Mouse (Mus musculus) embryonic facial prominence, embryonic 11.5 days (tissue): ENCODE measurements around the gene B3gnt6. TPM values are rescaled to one million over a fixed set of nuclear protein-coding genes. Genes with fewer than 3 reads are reported as not detected.
A peak's percentile ranks its signal among the peaks of the same experiment; 100 is the strongest.

Experiments
- ATAC-seq: fragments of 200-750 bp; cut with Nextera tagmentation; replicated peaks from 2 replicates; pipeline ENCODE4 v1.8.0; 2017; ENCODE audit warnings: low read depth; ENCODE audit not compliant: insufficient number of reproducible peaks, low FRiP score, low TSS enrichment
- DNase-seq: peaks from one replicate; pipeline ENCODE4 v3.0.0-alpha.2; 2015; ENCODE audit warnings: low spot score
- H3K27ac ChIP-seq: fragments of 300-500 bp; sonication (generic); replicated peaks from 2 replicates; pipeline ENCODE4 v1.5.1; 2014; ENCODE audit warnings: mild to moderate bottlenecking, low read depth, low read length, control low read depth
- H3K27me3 ChIP-seq: fragments of 300-500 bp; sonication (generic); 2 replicates; pipeline ENCODE4 v1.6.1; 2014; ENCODE audit warnings: mild to moderate bottlenecking, low read length, moderate library complexity, mixed read lengths; ENCODE audit not compliant: control insufficient read depth, insufficient read depth
- H3K36me3 ChIP-seq: fragments of 300-500 bp; sonication (generic); replicated peaks from 2 replicates; pipeline ENCODE4 v1.6.1; 2014; ENCODE audit warnings: low read depth, mild to moderate bottlenecking, low read length, moderate library complexity, mixed read lengths; ENCODE audit not compliant: control insufficient read depth, insufficient read depth
- H3K4me1 ChIP-seq: fragments of 300-500 bp; sonication (generic); 2 replicates; pipeline ENCODE4 v1.6.1; 2014; ENCODE audit warnings: low read length, mixed read lengths; ENCODE audit not compliant: control insufficient read depth, insufficient read depth
- H3K4me2 ChIP-seq: fragments of 300-500 bp; sonication (generic); 2 replicates; pipeline ENCODE4 v1.6.1; 2014; ENCODE audit warnings: low read depth, mild to moderate bottlenecking, control low read depth, low read length, moderate library complexity
- H3K4me3 ChIP-seq: fragments of 300-500 bp; sonication (generic); 2 replicates; pipeline ENCODE4 v1.5.1; 2014; ENCODE audit warnings: low read depth, low read length, control low read depth
- H3K9ac ChIP-seq: fragments of 300-500 bp; sonication (generic); replicated peaks from 2 replicates; pipeline ENCODE4 v1.6.1; 2014; ENCODE audit warnings: mild to moderate bottlenecking, control low read depth, low read length
- H3K9me3 ChIP-seq: fragments of 300-500 bp; sonication (generic); replicated peaks from 2 replicates; pipeline ENCODE4 v1.6.1; 2016; ENCODE audit warnings: mild to moderate bottlenecking, low read length, inconsistent platforms, mixed read lengths; ENCODE audit not compliant: control insufficient read depth
- WGBS: fragments of 180-500 bp; shearing (Covaris S2); extraction: QIAGEN DNeasy Blood & Tissue Kit; methylation state at CpG from one replicate; pipeline ENCODE4 v1.1.7; 2014; 5-methylcytosine and 5-hydroxymethylcytosine counted together
- polyA plus RNA-seq: library from polyadenylated mRNA; unstranded; fragments of >200 nt; fragmentation: Nextera tagmentation; extraction: Ambion mirVana; gene quantifications from 2 replicates; pipeline ENCODE4 v1.2.1, GENCODE M21; 2014

B3gnt6 gene
- polyA plus RNA-seq, 1 experiment from 2014 or later, result not detected

DNA sequence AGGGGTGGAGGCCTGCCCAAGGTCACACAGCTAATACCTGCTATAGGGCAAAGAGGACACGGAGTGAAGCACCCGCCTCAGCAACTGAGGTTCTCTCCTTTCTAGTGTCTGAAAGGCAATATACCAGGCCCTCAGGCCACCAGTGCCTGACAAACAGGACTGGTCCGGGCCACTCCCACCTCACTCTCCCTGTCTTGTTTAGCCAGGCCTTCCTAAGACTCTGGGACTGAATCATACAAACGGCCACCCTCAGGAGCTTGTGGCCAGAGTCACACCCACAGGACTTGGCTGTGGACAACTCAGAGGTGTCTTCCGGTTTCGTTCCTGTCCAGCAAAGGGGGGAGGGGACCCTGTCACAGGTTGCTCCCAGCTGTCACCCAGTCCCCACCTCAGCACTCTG lies 37.0 kb downstream of the B3gnt6 start:
- DNase-seq (no peak), ATAC-seq (0 out of 2 replicates have a peak, but pooled peaks have one; percentile 1)
- Histone ChIP-seq H3K27ac (no peak overlapping the region), H3K9me3 (no peaks in the 10 kb centered on the region), H3K36me3 (no peaks in the 10 kb centered on the region), H3K9ac (no peak overlapping the region), H3K4me2 (no peak overlapping the region), H3K27me3 (no peaks in the 10 kb centered on the region), H3K4me1 (no peaks in the 10 kb centered on the region), H3K4me3 (no peak overlapping the region)
- WGBS, result 75% methylated on average over 6 of the region's 6 CpGs

GRCm38 (mm10) chr7:98160041-98160740 lies 39.1 kb downstream of the B3gnt6 start:
- Histone ChIP-seq H3K36me3 (no peaks in the 10 kb centered on the region), H3K27me3 (no peaks in the 10 kb centered on the region), H3K4me3 (no peak overlapping the region), H3K9me3 (no peaks in the 10 kb centered on the region), H3K4me1 (no peaks in the 10 kb centered on the region), H3K27ac (no peak overlapping the region), H3K4me2 (no peak overlapping the region), H3K9ac (no peak overlapping the region)
- no peak for ATAC-seq
- no peak for DNase-seq
- 54% methylated on average over 7 of the region's 8 CpGs for WGBS

GRCm38 (mm10) chr7:98158481-98158880 lies 40.8 kb downstream of the B3gnt6 start:
- WGBS, result 50% methylated on average over 6 of the region's 8 CpGs
- ATAC-seq (no peak), DNase-seq (peak; percentile 33)
- H3K9me3 ChIP-seq, result no peaks in the 10 kb centered on the region
- no peak overlapping the region for H3K4me2 ChIP-seq
- H3K27me3 ChIP-seq, result no peaks in the 10 kb centered on the region
- no peak overlapping the region for H3K9ac ChIP-seq
- no peaks in the 10 kb centered on the region for H3K4me1 ChIP-seq
- no peak overlapping the region for H3K4me3 ChIP-seq
- H3K36me3 ChIP-seq, result no peaks in the 10 kb centered on the region
- no peak overlapping the region for H3K27ac ChIP-seq

DNA sequence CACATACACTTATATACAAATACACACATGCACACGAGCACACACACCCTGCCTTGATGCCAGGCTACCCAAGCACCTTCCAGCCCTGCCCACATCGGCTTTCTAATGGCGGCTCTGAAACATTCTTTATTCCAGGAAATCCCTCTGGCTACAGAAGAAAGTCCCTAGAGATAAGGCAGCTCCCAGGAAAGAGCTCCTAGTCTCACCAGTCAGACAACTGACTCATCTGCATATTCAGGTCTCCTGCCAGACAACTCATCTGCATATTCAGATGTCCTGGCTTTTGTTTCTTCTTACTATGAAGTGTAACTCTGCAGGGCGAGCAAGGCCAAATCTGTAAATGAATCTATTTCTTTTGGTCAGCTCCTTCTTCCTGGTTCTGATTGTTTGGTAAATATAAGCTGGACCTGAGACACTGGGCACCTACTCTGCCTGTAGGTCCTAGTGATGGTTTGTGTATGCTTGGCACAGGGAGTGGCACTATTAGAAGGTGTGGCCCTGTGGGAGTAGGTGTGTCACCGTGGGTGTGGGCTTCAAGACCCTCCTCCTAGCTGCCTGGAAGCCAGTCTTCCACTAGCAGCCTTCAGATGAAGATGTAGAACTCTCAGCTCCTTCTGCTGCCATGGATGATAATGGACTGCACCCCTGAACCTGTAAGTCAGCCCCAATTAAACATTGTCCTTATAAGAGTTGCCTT lies 41.5 kb downstream of the B3gnt6 start:
- no peak for DNase-seq
- Histone ChIP-seq H3K9me3 (no peaks in the 10 kb centered on the region), H3K9ac (no peak overlapping the region), H3K4me1 (no peaks in the 10 kb centered on the region), H3K36me3 (no peaks in the 10 kb centered on the region), H3K27me3 (no peaks in the 10 kb centered on the region), H3K4me3 (no peak overlapping the region), H3K27ac (no peak overlapping the region), H3K4me2 (no peak overlapping the region)
- ATAC-seq, result no peak
- 55% methylated on average over 5 of the region's 5 CpGs for WGBS

- no peaks in the 10 kb centered on the region for H3K4me1 ChIP-seq
- no peak overlapping the region for H3K27ac ChIP-seq
- H3K27me3 ChIP-seq, result no peaks in the 10 kb centered on the region
- no peak overlapping the region for H3K4me3 ChIP-seq
- no peak overlapping the region for H3K4me2 ChIP-seq
- H3K9me3 ChIP-seq, result no peaks in the 10 kb centered on the region
- DNase-seq, result no peak
- 79% methylated on average over 3 of the region's 3 CpGs for WGBS
- no peaks in the 10 kb centered on the region for H3K36me3 ChIP-seq
- no peak for ATAC-seq
- H3K9ac ChIP-seq, result no peak overlapping the region
Measured at GRCm38 (mm10) chr7:98156280-98156665, 43.0 kb downstream of the B3gnt6 start.

GRCm38 (mm10) chr7:98155546-98156279 lies 43.6 kb downstream of the B3gnt6 start:
- ATAC-seq (no peak), DNase-seq (peak; percentile 78)
- no peaks in the 10 kb centered on the region for H3K27me3 ChIP-seq
- no peak overlapping the region for H3K4me2 ChIP-seq
- H3K36me3 ChIP-seq, result no peaks in the 10 kb centered on the region
- no peak overlapping the region for H3K9ac ChIP-seq
- H3K4me1 ChIP-seq, result no peaks in the 10 kb centered on the region
- no peak overlapping the region for H3K4me3 ChIP-seq
- H3K27ac ChIP-seq, result no peak overlapping the region
- no peaks in the 10 kb centered on the region for H3K9me3 ChIP-seq
- WGBS, result 29% methylated on average over 7 of the region's 8 CpGs

- Histone ChIP-seq H3K4me2 (no peak overlapping the region), H3K27ac (no peak overlapping the region), H3K9ac (no peak overlapping the region), H3K27me3 (no peaks in the 10 kb centered on the region), H3K4me3 (no peak overlapping the region), H3K36me3 (no peaks in the 10 kb centered on the region), H3K9me3 (no peaks in the 10 kb centered on the region), H3K4me1 (no peaks in the 10 kb centered on the region)
- ATAC-seq, result no peak
- 75% methylated on average over 5 of the region's 5 CpGs for WGBS
- DNase-seq, result no peak
Measured at GRCm38 (mm10) chr7:98153892-98154291, 45.4 kb downstream of the B3gnt6 start.

- 39% methylated on average over 3 of the region's 3 CpGs for WGBS
- Histone ChIP-seq H3K4me2 (no peak overlapping the region), H3K4me3 (no peak overlapping the region), H3K27me3 (no peaks in the 10 kb centered on the region), H3K27ac (no peak overlapping the region), H3K9ac (no peak overlapping the region), H3K36me3 (no peaks in the 10 kb centered on the region), H3K4me1 (no peaks in the 10 kb centered on the region), H3K9me3 (no peaks in the 10 kb centered on the region)
- DNase-seq (no peak), ATAC-seq (no peak)
Measured at GRCm38 (mm10) chr7:98153345-98153744, 45.9 kb downstream of the B3gnt6 start.
